Mouse (Mus musculus) heart, postnatal 0 days (tissue): ENCODE data around the gene Ints13. TPM values are rescaled to one million over a fixed set of nuclear protein-coding genes. Genes with fewer than 3 reads are reported as not detected.

Experiments
- ATAC-seq: fragments of 200-750 bp; cut with Nextera tagmentation; 2 replicates; pipeline ENCODE4 v1.8.0; 2017; ENCODE audit warnings: low read depth, moderate number of reproducible peaks, moderate library complexity; ENCODE audit not compliant: insufficient read depth
- DNase-seq: peaks from one replicate; pipeline ENCODE4 v3.0.0-alpha.2; 2016; ENCODE audit warnings: low spot score
- H3K27ac ChIP-seq: fragments of 300-500 bp; sonication (generic); 2 replicates; pipeline ENCODE4 v1.5.1; 2014; ENCODE audit warnings: low read depth, mild to moderate bottlenecking
- H3K27me3 ChIP-seq: fragments of 300-500 bp; sonication (generic); 2 replicates; pipeline ENCODE4 v1.6.1; 2014; ENCODE audit warnings: low read length, mixed read lengths; ENCODE audit not compliant: control insufficient read depth, insufficient read depth
- H3K36me3 ChIP-seq: fragments of 300-500 bp; sonication (generic); replicated peaks from 2 replicates; pipeline ENCODE4 v1.6.1; 2014; ENCODE audit warnings: low read length, mixed read lengths; ENCODE audit not compliant: control insufficient read depth, insufficient read depth
- H3K4me1 ChIP-seq: fragments of 300-500 bp; sonication (generic); 2 replicates; pipeline ENCODE4 v1.6.1; 2014; ENCODE audit warnings: antibody characterized with exemption; ENCODE audit not compliant: control insufficient read depth, insufficient read depth
- H3K4me2 ChIP-seq: fragments of 300-500 bp; sonication (generic); 2 replicates; pipeline ENCODE4 v1.6.1; 2014; ENCODE audit warnings: low read depth, mild to moderate bottlenecking, low read length, moderate library complexity
- H3K4me3 ChIP-seq: fragments of 300-500 bp; sonication (generic); 2 replicates; pipeline ENCODE4 v1.5.1; 2014; ENCODE audit warnings: low read depth, low read length
- H3K9ac ChIP-seq: fragments of 300-500 bp; sonication (generic); replicated peaks from 2 replicates; pipeline ENCODE4 v1.6.1; 2014; ENCODE audit warnings: low read depth, low read length, mixed read lengths
- H3K9me3 ChIP-seq: fragments of 300-500 bp; sonication (generic); replicated peaks from 2 replicates; pipeline ENCODE4 v1.6.1; 2016; ENCODE audit warnings: low read length; ENCODE audit not compliant: control insufficient read depth
- CTCF ChIP-seq: IDR thresholded peaks from 2 replicates; pipeline ENCODE4 v1.5.1; 2016; ENCODE audit warnings: antibody characterized with exemption, control low read depth, low read depth
- EP300 ChIP-seq: IDR thresholded peaks from 2 replicates; pipeline ENCODE4 v1.6.1; 2016; ENCODE audit warnings: antibody characterized with exemption, low read depth
- WGBS: fragments of 180-500 bp; shearing (Covaris S2); extraction: QIAGEN DNeasy Blood & Tissue Kit; methylation state at CpG from one replicate; pipeline ENCODE4 v1.1.7; 2014; 5-methylcytosine and 5-hydroxymethylcytosine counted together
- polyA plus RNA-seq: library from polyadenylated mRNA; unstranded; fragments of >200 nt; fragmentation: Nextera tagmentation; extraction: Ambion mirVana; gene quantifications from 2 replicates; pipeline ENCODE4 v1.2.1, GENCODE M21; 2015
- total RNA-seq: library from RNA; depleted of rRNA; stranded (reverse); fragments of >200 nt; gene quantifications from 2 replicates; pipeline ENCODE4 v1.2.3, GENCODE M21; 2014; ENCODE audit warnings: low replicate concordance; rRNA removed

Ints13 gene
- total RNA-seq (23.1 and 24.4 TPM in 2 replicates), polyA plus RNA-seq (28.8 and 29.3 TPM in 2 replicates)

- H3K4me1 ChIP-seq = peaks cover 17% of the 10 kb centered on the region; the same call in 1 of the 2 replicates
- no peaks in the 10 kb centered on the region for H3K9me3 ChIP-seq
- peak within 1 kb of the TSS; percentile 93 for H3K9ac ChIP-seq
- DNase-seq = peak; percentile 100
- H3K4me3 ChIP-seq = peak within 1 kb of the TSS; percentile 92
- H3K27me3 ChIP-seq = no peaks in the 10 kb centered on the region
- H3K27ac ChIP-seq = peak within 1 kb of the TSS; percentile 98
- peak within 1 kb of the TSS; percentile 96 for H3K4me2 ChIP-seq
- ATAC-seq = peak; percentile 94
- under 1% methylated on average over 77 of the region's 77 CpGs for WGBS
- TF ChIP-seq CTCF = no peak
- TF ChIP-seq EP300 = peak; percentile 90
- peaks cover 3% of the 10 kb centered on the region; the same call in 1 of the 2 replicates for H3K36me3 ChIP-seq
Measured at GRCm38 (mm10) chr6:146577310-146578109, at the start of gene Ints13. Ints13 (minus strand) TSS chr6:146577835.

- Histone ChIP-seq H3K4me2 (no peak overlapping the region), H3K9me3 (no peaks in the 10 kb centered on the region), H3K27ac (no peak overlapping the region), H3K36me3 (peaks cover 79% of the 10 kb centered on the region), H3K4me1 (no peaks in the 10 kb centered on the region), H3K9ac (no peak overlapping the region), H3K4me3 (no peak overlapping the region), H3K27me3 (no peaks in the 10 kb centered on the region)
- no peak for TF ChIP-seq CTCF
- no peak for TF ChIP-seq EP300
- WGBS = 83% methylated on average over 2 of the region's 2 CpGs
- ATAC-seq (no peak), DNase-seq (no peak)
Measured at GRCm38 (mm10) chr6:146616670-146617069, 39.0 kb upstream of the Ints13 start.

DNA sequence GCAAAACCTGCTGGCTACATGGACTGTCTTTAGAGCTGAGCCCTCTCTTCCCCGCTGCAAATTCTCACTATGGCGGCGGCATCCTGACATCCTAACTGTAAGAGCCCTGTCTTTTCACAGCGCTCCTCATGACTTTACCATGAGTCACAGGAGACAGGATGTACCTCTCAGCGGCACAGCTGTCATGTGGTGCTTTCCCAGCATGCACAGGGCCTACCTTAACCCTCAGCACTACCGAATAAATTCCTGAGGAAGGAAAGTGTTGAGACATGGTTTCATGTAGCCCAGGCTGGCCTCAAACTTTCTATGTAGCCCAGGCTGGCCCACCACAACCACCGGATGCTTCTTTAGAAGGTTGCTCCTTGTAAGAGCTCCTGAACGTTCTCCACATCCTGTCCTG lies 38.3 kb upstream of the Ints13 start:
- WGBS = 90% methylated on average over 8 of the region's 8 CpGs
- peaks cover 77% of the 10 kb centered on the region for H3K36me3 ChIP-seq
- ATAC-seq = no peak

GRCm38 (mm10) chr6:146614541-146614940 lies 36.9 kb upstream of the Ints13 start:
- Histone ChIP-seq H3K9ac (no peak overlapping the region), H3K4me1 (no peaks in the 10 kb centered on the region), H3K9me3 (no peaks in the 10 kb centered on the region), H3K4me3 (no peak overlapping the region), H3K27me3 (no peaks in the 10 kb centered on the region), H3K36me3 (peaks cover 77% of the 10 kb centered on the region), H3K4me2 (no peak overlapping the region), H3K27ac (no peak overlapping the region)
- ATAC-seq (no peak), DNase-seq (no peak)
- TF ChIP-seq CTCF (no peak), EP300 (no peak)
- 92% methylated on average over 5 of the region's 5 CpGs for whole genome bisulfite sequencing

More for the DNA sequence above, 38.3 kb upstream of the Ints13 start:
- no peak overlapping the region for H3K27ac ChIP-seq
- no peak for TF ChIP-seq EP300
- no peak for TF ChIP-seq CTCF
- DNase-seq = no peak
- H3K4me2 ChIP-seq = no peak overlapping the region
- no peaks in the 10 kb centered on the region for H3K4me1 ChIP-seq
- no peak overlapping the region for H3K9ac ChIP-seq
- H3K9me3 ChIP-seq = no peaks in the 10 kb centered on the region
- no peaks in the 10 kb centered on the region for H3K27me3 ChIP-seq
- no peak overlapping the region for H3K4me3 ChIP-seq

- no peak overlapping the region for H3K27ac ChIP-seq
- TF ChIP-seq EP300 (no peak), CTCF (peak; percentile 9; the same call in 1 of the 2 replicates)
- WGBS = 87% methylated on average over 5 of the region's 5 CpGs
- ATAC-seq (no peak), DNase-seq (no peak)
- H3K9ac ChIP-seq = no peak overlapping the region
- H3K4me2 ChIP-seq = no peak overlapping the region
- H3K27me3 ChIP-seq = no peaks in the 10 kb centered on the region
- H3K4me1 ChIP-seq = no peaks in the 10 kb centered on the region
- H3K36me3 ChIP-seq = peaks cover 80% of the 10 kb centered on the region
- H3K4me3 ChIP-seq = no peak overlapping the region
- H3K9me3 ChIP-seq = no peaks in the 10 kb centered on the region
Measured at GRCm38 (mm10) chr6:146613907-146614306, 36.3 kb upstream of the Ints13 start.
